Mouse (Mus musculus) myocyte (in vitro differentiated cells): ENCODE measurements around the gene Slit3.

ENCODE experiments used
- E2F4 ChIP-seq: IDR thresholded peaks from one replicate; pipeline ENCODE4 v1.6.1; 2011; ENCODE audit warnings: mild to moderate bottlenecking, control low read depth, moderate library complexity; ENCODE audit not compliant: insufficient read depth
- MAX ChIP-seq: IDR thresholded peaks from one replicate; pipeline ENCODE4 v1.6.1; 2011; ENCODE audit warnings: low read depth, mild to moderate bottlenecking, control low read depth
- MYOG ChIP-seq, 3 experiments: IDR thresholded peaks; one replicate each; pipeline ENCODE4 v1.6.1; 2011; ENCODE audit warnings: control low read depth in 2 of 3, low read depth in 2 of 3, mild to moderate bottlenecking in 2 of 3; ENCODE audit not compliant: insufficient read length in 2 of 3, control insufficient read depth in 1 of 3, insufficient read depth in 1 of 3
- POLR2A ChIP-seq: IDR thresholded peaks from one replicate; pipeline ENCODE4 v1.6.1; 2011; ENCODE audit warnings: low read depth, mild to moderate bottlenecking, control low read depth, moderate library complexity; ENCODE audit not compliant: insufficient read length
- POLR2AphosphoS2 ChIP-seq: IDR thresholded peaks from one replicate; pipeline ENCODE4 v1.6.1; 2011; ENCODE audit warnings: low read depth, control low read depth; ENCODE audit not compliant: insufficient read length
- REST ChIP-seq: IDR thresholded peaks from one replicate; pipeline ENCODE4 v1.6.1; 2011; ENCODE audit warnings: mild to moderate bottlenecking, control low read depth, moderate library complexity; ENCODE audit not compliant: insufficient read depth, insufficient read length
- SRF ChIP-seq: IDR thresholded peaks from one replicate; pipeline ENCODE4 v1.6.1; 2011; ENCODE audit warnings: low read depth; ENCODE audit not compliant: control insufficient read depth, insufficient read length
- TCF12 ChIP-seq: IDR thresholded peaks from one replicate; pipeline ENCODE4 v1.6.1; 2011; ENCODE audit warnings: mild to moderate bottlenecking, control low read depth; ENCODE audit not compliant: poor library complexity, insufficient read depth, severe bottlenecking
- USF1 ChIP-seq: IDR thresholded peaks from one replicate; pipeline ENCODE4 v1.6.1; 2011; ENCODE audit warnings: low read depth, mild to moderate bottlenecking, control low read depth, moderate library complexity

DNA sequence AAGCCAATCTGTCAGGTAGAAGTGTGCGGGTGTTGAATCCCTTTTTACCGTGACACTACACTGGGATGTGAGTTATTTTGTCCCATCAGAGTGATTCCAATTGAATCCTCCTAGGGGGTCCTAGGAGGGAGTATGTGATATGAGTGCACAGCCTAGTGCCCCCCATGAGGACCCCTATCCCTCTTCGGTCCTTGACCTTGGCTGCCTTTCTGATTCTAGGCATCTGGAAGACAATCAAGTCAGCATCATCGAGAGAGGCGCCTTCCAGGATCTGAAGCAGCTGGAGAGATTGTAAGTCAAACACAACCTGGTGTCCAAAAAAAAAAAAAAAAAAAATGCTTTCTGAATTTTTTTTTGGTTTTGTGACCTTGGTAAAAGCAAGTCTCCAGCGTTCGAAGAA, 56.5 kb downstream of the Slit3 start:
- TF ChIP-seq TCF12 (no peak), POLR2A (no peak), SRF (no peak), POLR2AphosphoS2 (no peak), E2F4 (no peak), REST (no peak), USF1 (no peak), MYOG (IDR thresholded peaks at IDR 0.05; ENCODE audit: control insufficient read depth in 1 of 3, insufficient read depth in 1 of 3, insufficient read length in 2 of 3, low read depth in 2 of 3) (no peak), MAX (no peak)
